Mouse (Mus musculus): ENCODE measurements at regions not wholly inside any gene's neighbourhood (a gene's known extent, or its start where the extent isn't known, plus 50 kb on each side); places are given as distances from the start of the nearest gene placed in this dataset.

- in situ Hi-C loops (cut with MboI, MseI), result no loop called here
Observed at GRCm38 (mm10) chr9:31583983-31584382, 119.7 kb upstream of the Tmem45b start.

DNA sequence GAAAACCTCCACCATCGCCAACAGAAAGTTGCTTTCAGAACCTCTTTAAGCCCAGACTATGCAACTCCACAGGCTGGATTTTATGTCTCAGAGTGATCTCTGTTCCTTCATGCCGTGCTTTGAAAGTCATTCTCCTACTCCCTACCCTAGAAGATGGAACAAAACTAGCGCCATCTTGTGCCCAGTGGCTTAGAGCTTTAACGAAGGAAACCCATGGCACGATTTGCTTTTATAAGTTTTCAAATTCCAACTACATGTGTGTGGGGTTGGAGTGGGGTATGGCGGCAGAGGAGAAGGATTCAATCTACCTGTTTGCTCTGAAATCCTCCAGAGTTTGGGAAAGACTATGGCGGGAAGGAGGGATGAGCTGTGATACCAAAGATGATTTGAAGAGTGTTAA, 118.7 kb upstream of the Tmem45b start:
- in situ Hi-C loops (cut with MboI, MseI), result no loop called here

- in situ Hi-C loops (cut with MboI, MseI), result no loop called here
Observed at GRCm38 (mm10) chr9:31578506-31579173, 114.4 kb upstream of the Tmem45b start.

DNA sequence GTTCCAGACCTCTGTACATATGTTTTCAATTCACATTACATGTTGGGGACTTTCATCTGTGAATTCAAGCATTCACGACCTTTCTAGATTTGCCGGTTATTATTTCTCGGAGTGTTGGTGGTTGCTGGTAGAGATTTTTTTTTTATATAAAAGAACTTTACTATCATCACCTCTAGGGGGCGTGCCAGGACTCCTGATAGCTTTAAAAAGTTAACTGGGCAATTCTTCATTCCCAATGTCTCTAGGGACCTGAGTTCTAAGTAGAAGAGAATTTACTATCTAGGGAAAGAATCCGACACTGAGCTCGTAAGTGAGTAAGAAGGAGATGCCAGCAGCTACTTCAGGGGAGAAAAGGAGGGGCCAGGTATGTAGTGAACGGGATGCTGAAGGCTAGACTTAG, 112.8 kb upstream of the Tmem45b start:
- in situ Hi-C loops (cut with MboI, MseI), result no loop called here

GRCm38 (mm10) chr9:31567029-31567428, 102.8 kb upstream of the Tmem45b start:
- in situ Hi-C loops (cut with MboI, MseI), result loop anchor here (25.0 kb wide), 1 partner anchor 595 kb away; no protein-coding TSS in a partner anchor

GRCm38 (mm10) chr9:31566257-31567007, 102.2 kb upstream of the Tmem45b start:
- in situ Hi-C loops (cut with MboI, MseI), result loop anchor here (25.0 kb wide), 1 partner anchor 596 kb away; no protein-coding TSS in a partner anchor

DNA sequence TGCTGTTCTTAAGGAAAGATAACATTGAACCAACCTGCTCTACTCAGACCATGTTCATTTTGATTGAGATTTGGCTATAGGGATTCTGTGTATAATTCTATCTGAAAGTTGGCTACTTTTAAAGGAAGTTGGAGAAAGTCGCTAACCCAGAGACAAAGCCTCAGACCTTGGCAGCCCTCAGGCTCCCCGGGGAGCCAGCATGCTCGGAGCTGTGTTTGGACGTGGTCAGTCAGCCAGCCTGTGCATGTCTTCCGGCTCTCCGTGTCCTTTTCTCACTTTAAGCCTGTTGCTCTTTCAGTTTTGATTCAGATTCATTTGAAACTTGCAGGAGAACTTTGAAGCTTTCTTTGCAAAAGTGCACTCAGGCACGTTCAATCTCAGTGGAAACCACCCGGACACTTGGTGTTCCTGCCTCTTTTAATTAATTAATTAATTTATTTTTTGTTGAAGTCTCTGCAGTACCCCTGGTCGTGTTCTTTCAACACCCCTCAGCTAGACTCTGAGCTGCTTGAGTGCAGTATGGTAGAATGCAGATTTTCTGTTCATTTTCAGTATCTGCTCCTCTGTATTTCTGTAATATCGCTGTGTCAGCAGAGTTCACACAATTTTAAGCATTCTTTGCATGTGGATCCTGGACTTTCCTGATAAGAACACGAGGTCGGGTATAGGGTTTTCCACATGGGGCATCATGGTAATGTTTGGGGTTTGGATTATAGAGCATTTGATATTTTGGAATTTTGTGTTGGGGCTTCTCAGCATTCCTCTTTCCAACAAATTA, 100.9 kb upstream of the Tmem45b start:
- in situ Hi-C loops (cut with MboI, MseI), result loop anchor here (25.0 kb wide), 1 partner anchor 597 kb away; no protein-coding TSS in a partner anchor

- in situ Hi-C loops (cut with MboI, MseI), result loop anchor here (25.0 kb wide), 1 partner anchor 599 kb away; no protein-coding TSS in a partner anchor
Observed at GRCm38 (mm10) chr9:31563541-31563940, 99.3 kb upstream of the Tmem45b start.

DNA sequence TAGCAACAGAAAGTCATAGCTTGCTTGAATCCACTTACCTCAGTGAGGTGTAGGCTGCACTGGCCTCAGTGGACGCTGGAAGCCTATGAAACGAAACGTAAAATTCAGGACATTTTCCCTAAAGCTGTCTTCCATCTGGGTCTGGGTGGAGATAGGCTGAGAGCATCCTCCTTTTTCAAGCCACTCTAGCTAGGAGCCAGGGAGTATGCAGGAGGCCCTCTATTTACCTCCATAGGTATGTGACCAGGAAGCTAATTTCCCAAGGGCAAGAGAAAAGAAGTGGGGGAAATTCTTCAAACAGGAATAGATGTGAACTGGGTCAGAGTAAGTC, 95.9 kb upstream of the Tmem45b start:
- in situ Hi-C loops (cut with MboI, MseI), result loop anchor here (25.0 kb wide), 1 partner anchor 602 kb away; no protein-coding TSS in a partner anchor

DNA sequence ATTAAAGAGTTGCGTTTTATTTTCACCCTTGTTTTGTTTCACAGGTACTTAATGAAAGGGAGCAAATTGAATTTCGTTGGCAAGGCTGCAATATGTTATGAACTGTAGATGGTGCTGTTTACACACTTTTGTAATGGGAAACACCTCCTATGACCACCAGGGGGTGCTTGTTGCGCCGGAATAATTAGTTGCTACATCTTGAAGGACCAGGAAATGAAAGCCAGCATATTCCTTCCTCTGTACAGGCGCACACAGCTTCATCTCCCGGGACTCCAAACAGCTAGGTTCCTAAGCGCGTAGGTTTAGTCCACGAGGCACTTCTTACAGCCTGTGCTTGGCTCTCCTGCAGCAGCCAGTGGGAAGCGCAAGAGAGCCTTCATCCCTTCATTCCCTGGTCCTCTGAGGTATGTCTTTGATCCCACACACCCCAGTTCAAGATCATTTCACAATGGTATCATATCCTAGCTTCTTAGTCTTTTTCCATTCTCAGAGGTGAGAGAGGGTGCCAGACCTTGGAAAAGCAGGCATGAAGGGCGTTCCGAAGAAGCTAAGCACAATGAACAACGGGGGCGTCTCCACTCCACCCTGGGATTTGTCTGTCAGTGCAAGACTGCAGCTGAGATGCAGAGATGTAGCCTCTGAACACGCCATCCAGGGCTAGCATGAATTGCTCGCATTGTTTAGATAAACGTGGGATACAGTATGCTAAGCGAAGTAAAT, 95.4 kb upstream of the Tmem45b start:
- in situ Hi-C loops (cut with MboI, MseI), result loop anchor here (5.0 to 25.0 kb wide), 2 partner anchors 368 to 603 kb away; no protein-coding TSS in a partner anchor

GRCm38 (mm10) chr9:31543691-31544052, 79.4 kb upstream of the Tmem45b start:
- in situ Hi-C loops (cut with MboI, MseI), result loop anchor here (10.0 kb wide), 1 partner anchor 109 kb away; no protein-coding TSS in a partner anchor

DNA sequence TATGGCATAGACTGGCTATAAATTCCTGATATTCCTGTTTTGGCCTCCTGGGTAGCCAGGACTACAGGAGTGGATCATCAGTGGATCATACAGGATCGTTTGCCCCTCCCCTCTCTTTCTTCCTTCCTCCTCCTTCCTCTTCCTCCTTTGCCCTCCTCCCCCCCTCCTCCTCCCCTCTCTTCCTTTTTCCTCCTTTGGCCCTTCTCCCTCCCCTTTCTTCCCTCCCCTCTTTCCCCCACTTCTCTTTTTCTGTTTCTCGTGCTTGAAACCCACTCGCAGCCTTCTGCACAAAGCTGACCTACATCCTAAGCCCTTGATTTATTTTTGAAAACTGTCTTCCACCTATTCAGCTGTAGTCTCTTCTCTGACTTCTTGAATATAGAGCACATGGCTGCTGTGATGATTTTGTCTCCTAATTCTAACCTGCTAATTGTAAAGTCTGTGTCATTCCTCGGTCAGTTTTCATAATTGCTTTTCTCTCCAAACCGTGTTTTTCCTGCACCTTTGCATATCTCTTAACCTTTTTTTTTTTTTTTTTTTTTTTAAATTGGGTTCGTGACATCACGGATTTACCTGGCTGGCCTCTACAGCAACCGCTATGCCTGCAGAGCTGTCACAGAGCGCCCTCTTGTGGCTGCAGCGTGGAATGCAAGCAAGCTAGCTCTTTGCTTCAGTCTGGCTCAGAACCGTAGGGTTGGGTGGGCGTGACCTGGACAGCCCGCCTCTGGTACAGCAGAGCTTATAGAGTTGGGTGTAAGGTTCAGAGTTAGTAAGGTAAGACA, 78.8 kb upstream of the Tmem45b start:
- in situ Hi-C loops (cut with MboI, MseI), result loop anchor here (10.0 kb wide), 1 partner anchor 108 kb away; no protein-coding TSS in a partner anchor

GRCm38 (mm10) chr9:31541615-31542191, 77.4 kb upstream of the Tmem45b start:
- in situ Hi-C loops (cut with MboI, MseI), result loop anchor here (10.0 kb wide), 1 partner anchor 107 kb away; no protein-coding TSS in a partner anchor

GRCm38 (mm10) chr9:31538458-31539210, 74.4 kb upstream of the Tmem45b start:
- in situ Hi-C loops (cut with MboI, MseI), result no loop called here

DNA sequence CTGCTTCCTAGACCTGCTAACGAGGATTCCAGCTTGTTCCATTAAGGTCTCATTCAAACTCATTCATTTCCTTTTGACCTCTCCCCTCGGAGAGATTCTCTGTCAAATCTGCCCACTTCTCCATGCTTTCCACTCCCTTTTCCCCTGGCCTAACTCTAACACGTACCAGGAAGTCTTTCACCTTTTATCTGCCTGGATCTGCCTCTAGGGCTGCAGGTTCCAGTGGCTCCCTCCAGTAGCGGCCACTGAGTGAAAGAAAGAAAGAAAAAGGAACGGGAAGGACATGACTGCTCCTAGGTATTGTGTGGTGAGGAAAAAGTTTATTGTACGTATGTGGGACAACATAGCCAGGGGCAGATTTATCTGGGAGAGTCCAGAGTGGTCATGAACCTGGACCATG, 64.8 kb upstream of the Tmem45b start:
- in situ Hi-C loops (cut with MboI, MseI), result no loop called here

GRCm38 (mm10) chr9:31527216-31527615, 63.0 kb upstream of the Tmem45b start:
- in situ Hi-C loops (cut with MboI, MseI), result no loop called here
